Mouse (Mus musculus): ENCODE data around the gene Olfr1080.
"Not testable (repeated sequence)": the region's sequence is repeated elsewhere in the genome, so short reads cannot be mapped to it uniquely, and the experiment has no call there.

The Olfr1080 gene

GRCm38 (mm10) chr2:86558135-86558534, at the start of gene Olfr1080:
Gene Olfr1080 (minus strand): TSS chr2:86558235.
- not testable (repeated sequence) for DNase-seq

GRCm38 (mm10) chr2:86598866-86599265, 40.8 kb upstream of the Olfr1080 start, which contains the start of gene Olfr1082:
Gene Olfr1082 (minus strand): TSS chr2:86598966.
- not testable (repeated sequence) for DNase-seq

- no peak for DNase-seq
Measured at GRCm38 (mm10) chr2:86542380-86542779, 15.7 kb downstream of the Olfr1080 start, which contains the start of gene Olfr1079. Gene Olfr1079 (minus strand): TSS chr2:86542480.

DNA sequence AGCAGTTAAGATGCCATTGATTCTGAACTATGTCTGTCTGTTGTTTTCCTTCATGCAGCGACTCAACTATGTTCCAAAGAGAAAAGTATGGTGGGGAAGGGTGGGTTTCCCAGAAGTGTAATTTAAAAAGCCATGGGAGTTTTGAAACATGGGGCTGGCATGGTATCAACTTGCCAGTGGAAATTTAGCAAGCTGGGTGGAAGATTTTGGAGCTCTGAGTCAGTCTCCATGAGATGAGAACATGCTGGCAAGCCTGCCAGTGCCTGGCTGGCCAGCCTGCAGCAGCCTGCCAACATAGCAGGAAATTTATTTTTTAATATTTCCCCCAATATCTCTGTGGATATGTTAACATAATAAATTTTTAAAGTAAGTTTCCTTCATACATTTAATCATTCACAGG, 27.0 kb downstream of the Olfr1080 start:
- peak in 1 of 2 experiments; percentile 10 for DNase-seq

GRCm38 (mm10) chr2:86508161-86508560, 49.9 kb downstream of the Olfr1080 start, which contains the start of gene Olfr1076:
Gene Olfr1076 (plus strand): TSS chr2:86508461.
- no peak for DNase-seq

Data from cerebellum, postnatal 25 days (tissue).